Mouse (Mus musculus) left cerebral cortex, postnatal 25 days (tissue): ENCODE results near the gene Prkar1b. TPM values are rescaled to one million over a fixed set of nuclear protein-coding genes. Genes with fewer than 3 reads are reported as not detected.
A peak's percentile ranks its signal among the peaks of the same experiment; 100 is the strongest.

Source experiments
- DNase-seq, 2 experiments: peaks; one replicate each; pipeline ENCODE4 v3.0.0; 2022; ENCODE audit warnings: low spot score in 2 of 2, mixed read lengths in 1 of 2
- intact Hi-C: fragments of 180-260 bp; cut with DNase I; formaldehyde crosslinking; loops from one replicate; pipeline ENCODE4 v1.15.1; 2025
- total RNA-seq, 2 experiments: library from RNA; stranded (reverse); gene quantifications; 2 replicates each; pipeline ENCODE4 v1.2.3; 2021

Gene Prkar1b
- total RNA-seq, 2 experiments from 2014 or later, result 755 to 765 TPM

DNA sequence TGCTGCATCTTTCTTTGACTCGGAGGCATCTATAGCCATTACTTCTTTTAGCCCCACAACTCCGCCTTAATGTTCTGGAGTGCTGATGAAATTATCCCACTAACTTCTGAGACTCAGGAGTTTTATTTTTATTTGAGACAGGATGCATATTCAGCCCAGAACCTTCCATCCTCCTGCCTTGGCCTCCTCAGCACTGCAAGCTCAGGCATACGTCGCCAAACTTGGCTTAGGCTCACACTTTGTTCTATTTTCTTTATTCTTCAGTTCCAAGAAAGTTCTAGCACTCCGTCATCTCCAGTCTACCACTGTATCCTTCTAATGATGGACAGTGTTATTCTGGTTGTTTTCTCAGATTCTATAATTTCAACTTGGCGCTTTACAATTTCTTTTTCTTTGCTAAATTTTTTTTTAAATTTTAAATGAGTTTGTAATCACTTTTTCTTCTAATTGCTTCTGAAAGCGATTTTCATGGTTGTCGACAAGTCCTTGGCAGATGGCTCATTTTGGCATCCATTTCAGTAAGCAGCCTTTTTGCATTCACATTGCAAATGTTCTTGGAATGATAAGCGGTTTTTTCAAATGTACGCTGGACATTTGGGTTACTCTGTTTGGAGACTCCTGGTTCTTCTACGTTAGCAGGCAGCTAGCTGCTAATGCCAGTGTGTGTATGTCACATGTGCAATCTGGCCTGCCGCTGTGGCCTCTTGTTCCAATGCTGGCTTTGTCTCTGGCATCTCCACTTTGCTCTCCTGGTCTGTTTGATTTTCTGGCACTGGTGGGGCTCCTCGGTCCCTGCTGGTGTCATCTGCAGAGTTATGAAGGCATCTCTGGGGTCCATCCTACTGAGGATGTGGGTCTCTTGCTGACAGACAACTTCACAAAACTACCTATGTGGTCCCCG lies 2.4 kb downstream of the Prkar1b start:
- DNase-seq, result peak; percentile 45 to 84
- intact Hi-C loops, result loop anchor here (1.0 to 5.0 kb wide), 2 partner anchors 9 to 55 kb away; partner anchors contain the start of gene Sun1

DNA sequence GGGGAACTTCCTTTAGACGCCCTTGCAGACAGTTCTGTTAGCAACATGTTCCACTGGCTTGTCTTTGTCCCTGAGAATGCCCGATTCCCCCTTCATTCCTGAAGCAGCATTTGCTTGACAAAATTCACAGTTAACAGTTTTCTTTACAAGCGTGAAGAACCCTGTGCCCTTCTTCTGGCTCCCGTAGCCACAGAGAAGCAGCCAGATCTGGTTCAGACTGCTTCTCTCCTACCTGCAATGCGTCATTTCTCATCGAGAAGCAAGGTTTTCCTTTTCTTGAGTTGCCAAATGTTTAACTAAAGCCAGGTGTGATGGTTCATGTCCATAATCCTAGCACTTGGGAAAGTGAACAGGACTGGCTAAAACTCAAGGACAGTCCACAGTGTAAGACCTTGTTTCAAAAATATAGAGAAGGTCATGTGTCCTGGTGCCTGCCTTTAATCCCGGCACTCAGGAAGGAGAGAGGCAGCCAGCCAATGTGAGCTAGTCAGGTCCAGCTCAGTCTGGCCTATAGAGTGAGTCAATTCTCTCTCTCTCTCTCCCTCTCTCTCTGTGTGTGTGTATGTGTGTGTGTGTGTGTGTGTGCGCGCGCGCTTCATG lies 3.2 kb downstream of the Prkar1b start:
- intact Hi-C loops, result loop anchor here (1.0 to 5.0 kb wide), 2 partner anchors 8 to 56 kb away; partner anchors contain the start of gene Sun1
- DNase-seq, result no peak

DNA sequence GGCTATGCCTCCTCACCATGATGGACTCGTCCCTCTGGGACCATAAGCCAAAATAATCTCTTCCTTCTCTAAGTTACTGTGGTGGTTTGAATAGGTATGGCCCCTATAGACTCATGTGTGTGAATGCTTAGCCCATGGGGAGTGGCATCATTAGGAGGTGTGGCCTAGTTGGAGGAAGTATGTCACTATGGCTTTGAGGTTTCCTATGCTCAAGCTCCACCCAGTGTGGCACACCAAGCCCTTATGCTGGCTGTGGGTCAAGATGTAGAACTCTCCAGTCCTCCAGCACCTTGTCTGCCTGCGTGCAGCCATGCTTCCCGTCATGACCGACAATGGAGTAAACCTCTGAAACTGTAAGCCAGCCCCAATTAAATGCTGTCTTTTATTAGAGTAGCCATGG lies 4.1 kb downstream of the Prkar1b start:
- DNase-seq, result no peak

DNA sequence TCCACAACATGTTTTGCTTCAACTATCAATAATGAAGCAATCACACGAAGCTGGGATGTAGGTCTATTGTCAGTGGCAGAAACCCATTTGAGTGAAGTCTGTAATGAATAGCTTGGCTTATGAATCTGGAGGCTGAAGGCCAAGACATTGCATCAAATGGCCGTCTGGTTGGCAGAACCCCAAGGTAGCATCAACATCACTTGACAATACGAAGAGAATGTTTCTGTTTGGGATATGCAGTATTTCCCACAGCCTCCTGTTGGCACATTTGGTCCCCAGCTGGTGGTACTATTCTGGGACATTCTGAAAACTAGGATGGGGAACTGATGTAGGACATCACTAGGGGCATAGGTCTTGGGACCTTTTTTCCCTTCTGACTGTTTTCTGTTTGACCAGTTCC lies 5.9 kb downstream of the Prkar1b start:
- no peak for DNase-seq
- intact Hi-C loops, result no loop called here

More for the DNA sequence above, 4.1 kb downstream of the Prkar1b start:
- intact Hi-C loops, result loop anchor here (5.0 kb wide), 1 partner anchor 57 kb away; the partner anchor contains the start of gene Sun1

DNA sequence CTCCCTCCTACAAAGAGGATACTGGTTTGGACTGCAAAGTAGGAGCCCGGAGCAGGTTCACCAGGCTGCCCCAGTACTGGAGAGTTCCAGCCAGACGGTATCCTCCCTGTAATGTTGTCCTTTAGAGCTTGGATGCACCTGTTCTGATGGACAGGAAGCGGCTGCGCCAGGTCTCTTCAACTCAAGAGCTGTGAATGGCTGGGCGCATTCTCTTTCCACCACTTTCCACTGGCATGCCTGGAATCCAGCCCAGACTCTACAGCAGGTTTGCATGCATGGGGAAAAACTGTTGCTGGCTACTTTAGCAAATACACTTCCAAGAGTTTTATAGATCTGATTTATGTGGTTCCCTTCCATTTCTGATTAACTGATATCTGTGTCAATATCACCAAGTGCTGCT lies 8.5 kb downstream of the Prkar1b start:
- DNase-seq, result peak in 1 of 2 experiments; percentile 71

DNA sequence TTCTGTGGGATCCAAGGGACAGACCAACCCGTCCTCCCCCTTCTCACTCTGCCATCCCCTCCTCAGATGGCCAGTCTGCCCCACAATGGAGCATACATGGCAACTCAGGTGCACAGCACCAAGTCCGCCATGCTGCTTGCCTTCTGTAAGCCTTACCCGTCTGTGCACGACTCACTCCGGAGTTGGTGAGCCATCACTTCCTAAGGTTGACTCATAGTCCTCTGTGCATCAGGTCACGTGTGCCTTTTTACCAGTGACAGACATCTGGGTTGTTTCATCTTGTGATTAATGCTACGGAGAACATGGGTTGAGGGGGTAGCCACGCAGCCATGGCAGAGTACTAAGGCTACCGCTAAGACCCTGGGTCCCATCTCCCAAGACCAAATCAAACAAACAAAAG lies 9.2 kb downstream of the Prkar1b start:
- intact Hi-C loops, result no loop called here
- peak in 1 of 2 experiments; percentile 54 for DNase-seq

More for the DNA sequence above, 8.5 kb downstream of the Prkar1b start:
- intact Hi-C loops, result no loop called here

DNA sequence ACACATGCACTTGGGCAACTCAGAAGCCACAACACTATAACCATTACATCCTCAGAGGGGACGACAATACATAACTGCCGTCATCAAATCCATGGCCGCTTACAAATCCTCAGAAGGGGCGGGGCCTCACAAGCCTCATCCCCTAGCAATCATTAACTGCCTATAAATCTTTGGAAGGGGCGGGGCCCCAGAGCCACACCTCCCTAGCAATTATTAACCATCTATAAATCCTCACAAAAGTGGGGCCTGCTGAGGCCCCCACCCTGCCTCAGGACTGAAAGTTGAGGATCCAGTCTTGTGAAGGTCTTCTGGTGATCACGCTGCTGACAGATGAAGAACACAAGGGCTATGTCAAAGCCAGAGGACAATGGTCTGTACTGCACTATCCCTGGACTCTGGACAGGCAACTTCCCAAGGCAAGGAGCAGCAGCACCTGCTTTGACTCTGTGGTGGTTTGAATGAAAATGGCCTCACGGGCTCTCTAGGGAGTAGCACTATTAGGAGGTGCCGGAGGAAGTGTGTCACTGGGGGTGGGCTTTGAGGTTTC lies 10.8 kb downstream of the Prkar1b start:
- no peak for DNase-seq
- intact Hi-C loops, result loop anchor here (1.0 kb wide), 2 partner anchors 8 to 9 kb away; no protein-coding TSS in a partner anchor

DNA sequence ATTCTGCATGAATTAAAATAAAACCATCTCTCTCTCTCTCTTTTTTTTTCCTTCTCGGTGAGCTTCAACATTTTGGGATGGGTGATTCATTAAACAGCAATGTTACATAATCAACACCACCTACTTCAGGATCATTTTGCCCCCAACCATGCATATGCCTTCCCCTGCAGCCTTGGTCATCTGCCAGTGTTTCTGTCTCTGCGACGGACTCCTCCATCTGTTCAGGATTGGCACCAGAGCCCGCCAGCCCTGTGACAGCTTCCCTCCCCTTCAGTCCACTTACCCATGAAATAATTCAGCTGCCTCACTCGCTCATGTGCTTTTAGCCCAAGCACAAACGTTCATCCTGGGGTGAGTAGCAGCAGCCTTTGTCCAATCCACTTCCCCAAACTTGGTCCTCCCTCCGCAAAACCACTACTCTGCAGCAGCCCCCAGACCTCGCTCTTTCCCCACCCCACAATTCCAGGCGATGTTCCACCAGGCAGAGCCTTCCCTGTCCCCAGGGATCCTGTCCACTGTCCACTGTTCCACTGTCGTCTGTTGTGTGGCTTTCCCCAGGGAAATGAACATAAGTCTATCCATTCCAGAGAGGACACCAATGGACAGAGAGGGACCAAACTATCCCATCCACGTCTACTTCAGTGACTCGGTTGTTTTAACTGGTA lies 11.4 kb downstream of the Prkar1b start:
- intact Hi-C loops, result loop anchor here (1.0 kb wide), 2 partner anchors 8 to 9 kb away; no protein-coding TSS in a partner anchor
- peak; percentile 77 to 95 for DNase-seq

DNA sequence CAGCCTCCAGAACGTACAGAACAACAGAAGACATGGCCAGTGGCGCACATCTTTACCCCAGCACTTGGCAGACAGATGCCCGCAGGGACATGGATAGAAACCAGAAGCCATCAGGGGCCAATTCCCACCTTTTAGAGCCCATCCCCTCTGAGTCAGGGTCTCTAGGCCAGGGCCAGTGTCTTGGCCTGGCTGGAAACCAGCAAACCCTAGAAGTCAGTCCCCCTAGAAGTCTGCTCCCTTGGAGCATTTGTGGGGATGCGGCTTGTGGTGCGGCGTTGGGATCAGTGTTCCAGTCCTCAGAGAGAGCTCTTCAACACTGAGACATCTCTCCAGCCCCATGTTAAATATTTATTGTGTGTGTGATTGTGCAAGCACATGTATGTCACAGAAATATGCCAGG lies 12.6 kb downstream of the Prkar1b start:
- no peak for DNase-seq
- intact Hi-C loops, result no loop called here

DNA sequence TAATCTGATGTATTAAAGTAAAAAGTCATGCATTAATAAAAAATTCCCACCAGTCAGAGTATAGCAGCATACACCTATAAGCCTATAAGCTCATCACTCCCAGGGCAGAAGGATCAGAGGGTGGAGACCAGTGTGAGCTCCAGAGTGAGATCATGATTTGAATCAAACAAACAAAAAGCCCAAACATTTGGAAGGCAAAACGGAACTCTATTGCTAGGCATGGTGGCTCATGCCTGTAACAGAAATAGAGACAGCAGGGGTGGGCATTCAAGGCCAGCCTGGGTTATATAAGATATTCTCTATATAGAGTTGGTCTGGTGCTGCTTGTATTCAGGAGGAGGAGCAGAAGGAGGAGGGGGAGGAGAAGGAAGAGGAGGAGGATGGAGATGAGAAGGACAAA lies 13.5 kb downstream of the Prkar1b start:
- intact Hi-C loops, result no loop called here

DNA sequence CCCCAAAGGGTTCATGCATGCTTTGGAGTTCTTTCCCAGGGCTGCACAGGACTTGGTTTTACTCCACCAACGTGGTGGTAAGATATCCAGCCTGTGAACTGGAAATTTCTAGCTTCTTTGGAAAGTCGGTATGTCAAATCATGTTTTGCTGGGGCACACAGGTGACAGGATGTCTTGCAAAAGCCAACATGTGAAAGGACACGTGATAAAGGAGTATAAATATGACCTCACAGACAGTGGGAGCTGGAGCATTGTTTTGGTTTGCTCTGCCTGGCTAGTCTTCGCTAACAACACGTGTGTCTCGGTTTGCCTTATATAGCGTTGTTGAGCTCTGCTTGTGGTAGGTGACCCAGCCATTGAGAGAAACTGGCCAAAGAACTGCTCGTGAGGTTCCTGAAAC lies 15.3 kb downstream of the Prkar1b start:
- intact Hi-C loops, result no loop called here
- no peak for DNase-seq

More for the DNA sequence above, 13.5 kb downstream of the Prkar1b start:
- peak in 1 of 2 experiments; percentile 76 for DNase-seq

DNA sequence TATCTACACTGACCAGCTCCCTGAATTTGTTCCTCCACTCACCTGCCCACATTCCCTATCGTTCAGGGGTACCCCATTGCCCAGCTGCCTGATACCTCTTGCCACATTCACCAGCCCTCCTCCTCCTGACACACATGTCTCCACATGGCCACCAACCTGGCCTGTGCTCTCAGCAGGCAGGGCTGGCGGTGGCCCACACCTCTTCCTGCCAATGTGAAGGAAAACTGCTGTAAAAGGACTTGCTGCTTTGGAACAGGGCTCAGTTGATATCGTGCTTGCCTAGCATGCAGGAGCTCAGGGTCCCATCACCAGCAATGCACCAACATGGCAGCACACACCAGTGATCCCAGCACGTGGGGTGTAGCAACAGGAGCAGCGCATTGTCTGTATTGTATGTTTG lies 19.4 kb downstream of the Prkar1b start:
- no peak for DNase-seq
- intact Hi-C loops, result loop anchor here (1.0 kb wide), 1 partner anchor 8 kb away; no protein-coding TSS in a partner anchor

DNA sequence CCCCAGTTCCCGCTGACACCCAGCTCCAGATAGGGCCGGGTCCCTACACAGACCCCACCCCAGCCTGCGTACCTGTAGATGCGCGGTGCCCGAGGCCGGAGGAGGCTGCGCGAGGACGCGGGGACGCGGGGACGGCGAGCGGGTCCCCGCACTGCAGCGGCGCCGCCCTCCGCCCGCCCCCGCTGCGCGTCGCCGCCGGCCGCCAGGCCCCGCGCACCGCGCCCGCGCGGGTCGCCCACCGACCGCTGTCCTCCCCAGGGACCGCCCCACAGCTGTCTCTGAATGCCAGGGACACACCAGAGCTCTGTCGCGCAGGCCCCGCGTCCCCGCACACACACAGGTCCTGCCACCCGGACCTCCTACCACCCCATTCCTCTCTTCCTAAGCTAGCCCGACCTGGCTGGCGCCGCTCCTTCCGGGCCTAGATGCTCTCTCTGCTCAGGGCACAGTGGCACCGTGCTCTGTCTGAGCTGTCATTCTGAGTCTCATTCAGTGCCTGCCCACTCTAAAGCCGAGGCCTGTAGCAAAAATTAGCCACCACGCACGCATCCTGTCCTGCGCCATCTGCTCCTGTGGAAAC lies 20.1 kb downstream of the Prkar1b start:
- intact Hi-C loops, result loop anchor here (1.0 to 2.0 kb wide), 3 partner anchors 9 to 21 kb away; partner anchors contain the start of genes Dnaaf5 and Prkar1b
- peak; percentile 62 to 90 for DNase-seq

DNA sequence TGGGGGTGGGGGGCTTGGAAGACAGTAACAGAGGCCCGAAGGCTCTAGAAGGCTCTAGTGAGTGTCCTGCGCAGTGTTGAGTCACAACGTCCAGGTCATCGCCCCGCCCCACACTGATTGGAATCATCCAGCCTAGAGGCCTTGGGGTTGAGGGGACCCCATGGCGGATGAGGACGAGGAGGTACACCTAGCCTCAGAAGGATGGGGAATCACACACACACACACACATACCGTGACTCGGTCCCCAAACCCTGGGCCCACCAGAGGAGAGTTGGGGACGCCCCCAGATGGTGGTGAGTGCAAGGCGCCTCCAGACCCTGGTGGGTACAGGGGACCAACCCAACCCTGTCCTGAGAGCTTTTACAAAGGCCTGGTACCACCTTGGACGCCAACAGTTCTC lies 20.7 kb downstream of the Prkar1b start:
- DNase-seq, result peak; percentile 30 to 40
- intact Hi-C loops, result loop anchor here (2.0 kb wide), 2 partner anchors 16 to 22 kb away; partner anchors contain the start of genes Dnaaf5 and Prkar1b

DNA sequence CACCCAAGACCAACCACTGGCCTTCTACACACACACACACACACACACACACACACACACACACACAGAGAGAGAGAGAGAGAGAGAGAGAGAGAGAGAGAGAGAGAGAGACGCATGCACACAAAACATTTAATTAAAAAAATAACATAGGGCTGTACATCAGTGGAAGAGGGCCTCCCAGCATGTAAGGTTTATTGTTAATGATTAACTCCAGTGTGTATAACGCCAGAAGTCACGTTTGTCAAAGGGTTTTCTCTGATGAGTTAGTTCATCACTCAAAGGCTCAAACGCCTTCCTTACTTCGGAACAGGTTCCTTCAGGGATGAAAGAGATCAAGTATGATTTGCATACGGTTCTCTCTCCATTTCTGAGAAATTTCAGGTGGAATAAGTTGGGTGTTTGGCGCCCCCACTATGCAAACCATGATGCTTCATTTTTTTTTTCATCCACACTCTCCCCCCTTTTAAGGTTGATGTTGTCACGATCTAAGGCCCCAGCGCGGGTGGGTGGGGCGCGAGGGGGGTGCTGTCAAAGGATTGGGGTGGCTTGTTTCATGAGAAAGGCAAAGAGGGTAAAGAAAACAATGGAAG lies 21.2 kb downstream of the Prkar1b start:
- peak in 1 of 2 experiments; percentile 39 for DNase-seq
- intact Hi-C loops, result loop anchor here (2.0 kb wide), 2 partner anchors 16 to 22 kb away; partner anchors contain the start of genes Dnaaf5 and Prkar1b

DNA sequence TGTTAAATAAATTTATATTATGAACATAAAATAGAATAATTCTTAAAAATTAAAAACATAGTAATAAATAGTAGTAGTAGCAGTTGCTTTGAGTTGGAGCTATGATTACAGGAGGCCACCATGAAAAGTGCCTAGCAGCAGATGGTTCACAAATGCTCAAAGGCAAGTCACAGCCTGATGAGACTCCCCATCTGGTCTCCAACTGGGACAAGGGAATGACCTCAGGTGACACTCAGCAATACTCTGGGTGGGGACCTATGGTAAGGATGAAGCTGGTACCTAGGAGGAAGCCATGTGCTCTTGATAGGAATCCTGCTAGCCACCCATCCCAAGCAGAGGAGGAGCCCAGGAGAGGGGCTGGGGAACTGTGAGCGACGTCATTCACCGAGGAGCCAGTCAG lies 24.1 kb downstream of the Prkar1b start:
- no peak for DNase-seq
- intact Hi-C loops, result no loop called here

DNA sequence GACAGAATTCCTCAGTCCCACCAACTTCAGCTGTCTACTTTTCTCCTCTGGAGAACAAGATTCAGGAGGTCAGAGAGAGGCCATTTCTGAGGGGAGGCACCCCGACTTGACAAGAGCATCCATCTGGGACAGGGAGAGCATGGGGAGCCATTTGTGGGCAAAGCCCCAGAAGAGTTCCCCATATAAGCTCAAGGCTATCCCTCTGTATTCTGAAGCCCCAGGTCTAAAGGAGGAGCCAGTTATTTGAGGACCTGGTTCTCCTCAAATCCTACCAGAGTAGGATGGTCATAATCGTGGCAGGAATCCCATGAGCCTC lies 30.9 kb downstream of the Prkar1b start:
- DNase-seq, result no peak
- intact Hi-C loops, result no loop called here

DNA sequence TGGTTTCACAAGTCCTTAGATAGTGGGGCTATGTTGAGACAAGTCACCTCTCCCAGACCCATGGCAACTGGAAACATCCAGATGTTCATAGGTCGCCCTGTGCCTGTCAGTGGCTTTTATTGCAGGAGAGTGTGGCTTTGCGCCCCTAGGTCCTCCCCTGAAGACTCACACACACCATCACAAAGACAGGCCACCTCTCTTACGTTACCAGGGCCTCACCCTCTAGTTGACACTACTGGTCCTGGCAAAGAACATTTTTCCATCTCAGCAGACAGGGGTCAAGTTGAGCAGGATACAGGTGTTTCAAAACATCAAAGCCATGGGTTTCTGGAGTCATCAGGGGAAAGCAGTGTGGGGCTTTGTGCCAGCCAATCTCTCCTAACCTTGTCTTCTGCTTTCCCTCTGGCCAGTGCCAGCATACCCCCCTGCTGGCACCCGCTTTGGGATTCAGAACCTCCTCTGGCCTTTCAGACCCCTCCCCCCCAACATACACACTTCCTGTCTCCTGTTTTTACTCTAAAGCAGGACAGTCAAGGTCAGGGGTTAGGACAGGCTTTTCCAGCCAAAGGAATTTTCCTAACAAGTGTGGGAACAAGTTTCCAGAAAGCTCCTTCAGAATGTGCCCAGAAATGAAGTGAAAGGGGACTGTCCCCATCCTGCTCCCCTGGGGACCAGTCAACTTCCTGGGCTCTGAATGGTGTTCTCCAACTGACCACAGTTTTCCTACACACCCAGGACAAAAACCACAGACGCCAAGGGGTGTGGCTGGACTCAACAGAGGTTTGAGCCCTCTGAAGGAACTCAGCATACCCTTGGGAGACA lies 31.5 kb downstream of the Prkar1b start:
- intact Hi-C loops, result no loop called here
- DNase-seq, result no peak
